Mouse (Mus musculus) 3T3-L1 (cell line): ENCODE data around the gene Pnpla7.
A peak's percentile ranks its signal among the peaks of the same experiment; 100 is the strongest.

Source experiments
- DNase-seq: peaks from one replicate; pipeline ENCODE4 v3.0.0-alpha.2; 2015; ENCODE audit warnings: low read depth, low spot score

The Pnpla7 gene

DNA sequence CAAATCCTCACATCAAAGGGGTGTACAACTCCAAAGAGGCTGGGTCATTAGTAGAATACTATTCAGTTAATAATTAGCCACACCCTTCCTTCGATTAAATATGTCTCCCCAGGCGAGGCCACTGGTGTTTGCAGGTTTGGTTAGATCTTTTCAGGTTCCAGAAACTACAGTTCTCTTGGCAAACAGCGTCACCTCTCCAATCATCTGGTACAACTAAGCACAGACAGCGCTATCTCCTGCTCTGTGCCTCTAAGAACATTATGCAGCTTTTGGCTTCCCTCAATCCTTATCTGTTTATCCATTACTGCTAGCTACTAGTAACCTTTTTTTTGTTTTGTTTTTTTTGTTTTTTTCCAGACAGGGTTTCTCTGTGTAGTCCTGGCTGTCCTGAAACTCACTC lies 93.7 kb downstream of the Pnpla7 start:
- no peak for DNase-seq

DNA sequence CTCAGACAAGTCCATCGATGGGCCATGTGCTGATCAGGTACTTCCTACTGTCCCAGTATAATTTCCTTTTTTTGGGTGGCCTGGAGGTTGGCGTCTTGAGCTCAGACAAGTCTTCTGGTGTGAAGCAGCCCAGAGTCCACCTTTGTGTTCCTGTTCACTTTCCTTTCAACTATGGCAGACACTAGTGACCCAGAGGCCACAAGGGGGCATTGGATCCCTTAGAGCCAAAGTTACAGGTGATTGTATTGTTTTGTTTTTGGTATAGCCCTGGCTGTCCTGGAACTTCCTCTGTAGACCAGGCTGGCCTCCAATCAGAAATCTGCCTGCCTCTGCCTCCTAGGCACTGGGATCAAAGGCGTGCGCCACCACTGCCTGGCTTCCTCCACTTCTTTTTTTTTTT lies 96.6 kb downstream of the Pnpla7 start:
- DNase-seq: peak; percentile 6

DNA sequence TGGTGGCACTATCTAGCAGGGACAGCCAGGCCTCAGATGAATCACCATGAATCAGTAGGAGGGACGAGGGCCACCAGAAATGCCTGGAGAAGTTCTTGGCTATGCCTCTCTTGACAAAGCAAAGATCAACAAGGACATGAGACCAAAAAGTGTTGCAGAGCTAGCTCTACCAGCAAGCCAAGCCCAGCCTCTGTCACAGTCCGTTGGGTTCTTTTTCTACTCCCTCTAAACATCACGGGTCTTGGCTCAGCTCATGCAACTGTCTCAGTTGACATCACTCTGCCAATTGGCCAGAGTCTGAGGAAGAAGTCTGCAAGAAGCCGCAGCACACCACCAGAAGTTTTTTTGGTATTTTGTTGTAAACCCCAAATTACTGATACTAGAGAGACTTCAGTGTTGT lies 99.7 kb downstream of the Pnpla7 start:
- DNase-seq: no peak

GRCm38 (mm10) chr2:25078967-25079366 lies 103.1 kb downstream of the Pnpla7 start:
- no peak for DNase-seq

GRCm38 (mm10) chr2:25080076-25080475 lies 104.2 kb downstream of the Pnpla7 start, which contains the start of gene Entpd8:
Entpd8 (plus strand) TSS chr2:25080304.
- DNase-seq: no peak

DNA sequence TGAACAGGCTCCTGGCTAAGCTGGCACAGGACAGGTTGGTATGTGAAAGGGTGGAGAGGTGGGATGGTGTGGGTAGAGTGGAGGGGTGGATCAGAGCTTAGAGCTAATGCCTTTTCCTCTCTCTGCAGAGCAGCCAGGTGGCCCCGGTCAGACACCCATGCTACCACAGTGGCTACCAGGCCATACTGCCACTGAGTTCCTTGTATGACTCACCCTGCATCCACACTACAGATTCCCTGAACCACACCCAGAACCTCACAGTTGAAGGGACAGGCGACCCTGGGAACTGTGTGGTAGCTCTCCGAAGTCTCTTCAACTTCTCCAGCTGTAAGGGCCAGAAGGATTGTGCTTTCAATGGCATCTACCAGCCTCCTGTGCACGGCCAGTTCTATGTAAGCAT lies 107.9 kb downstream of the Pnpla7 start:
- peak; percentile 12 for DNase-seq

DNA sequence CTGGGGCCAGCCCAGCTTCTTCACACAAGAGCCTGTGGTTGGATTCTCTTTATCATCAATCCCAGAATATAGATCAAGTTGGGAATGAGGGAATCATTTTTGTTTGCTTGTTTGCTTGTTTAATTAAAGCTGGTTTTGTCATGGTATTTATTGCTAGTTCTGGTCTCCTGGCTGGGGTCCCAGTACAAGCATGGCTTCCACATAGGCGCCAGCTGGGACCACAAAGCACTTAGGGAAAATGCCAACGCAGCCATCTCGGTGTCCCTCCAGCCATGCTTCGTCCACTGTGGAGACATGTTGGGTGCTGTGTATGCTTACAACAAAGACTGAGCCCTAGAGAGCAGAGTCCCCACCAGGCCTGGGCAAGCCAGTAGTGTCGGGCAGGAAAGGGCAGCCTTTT lies 109.7 kb downstream of the Pnpla7 start:
- DNase-seq: no peak

DNA sequence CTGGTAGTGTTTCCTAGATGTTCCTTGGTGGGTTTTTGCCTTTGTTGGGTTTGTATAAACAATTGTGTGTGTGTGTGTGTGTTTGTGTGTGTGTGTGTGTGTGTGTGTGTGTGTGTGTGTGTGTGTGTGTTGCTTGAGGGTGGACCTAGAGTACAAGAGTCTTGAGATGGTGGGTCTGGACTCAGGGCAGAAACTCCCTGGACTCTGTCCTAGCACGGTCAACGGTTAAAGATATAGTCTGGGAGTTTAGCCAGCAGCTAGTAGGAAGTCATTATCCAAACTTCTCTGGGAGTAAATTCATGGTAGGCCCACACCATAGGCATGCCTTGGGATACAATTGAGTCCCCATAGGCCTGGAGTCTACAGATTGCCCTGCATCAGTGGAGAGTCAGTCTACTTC lies 112.0 kb downstream of the Pnpla7 start:
- DNase-seq: no peak

DNA sequence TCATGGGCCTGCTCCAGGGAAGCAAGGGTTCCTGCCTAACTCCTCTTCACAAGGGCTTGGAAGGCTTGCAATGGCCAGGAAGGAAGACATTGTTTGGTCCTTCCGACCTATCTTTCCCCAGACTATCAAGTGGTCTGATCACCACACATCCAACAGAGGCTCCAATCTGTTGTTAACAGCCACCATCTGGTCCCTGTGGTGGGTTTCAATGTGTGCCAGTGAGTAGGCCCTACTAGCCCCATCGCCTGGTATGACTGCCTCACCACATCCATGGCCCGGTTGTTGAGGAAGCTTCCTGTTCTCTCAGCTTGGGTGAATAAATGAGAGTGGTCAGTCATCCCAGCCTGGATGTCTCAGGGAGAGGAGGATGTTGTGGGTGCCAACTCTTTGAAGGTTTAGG lies 112.8 kb downstream of the Pnpla7 start:
- DNase-seq: peak; percentile 30

DNA sequence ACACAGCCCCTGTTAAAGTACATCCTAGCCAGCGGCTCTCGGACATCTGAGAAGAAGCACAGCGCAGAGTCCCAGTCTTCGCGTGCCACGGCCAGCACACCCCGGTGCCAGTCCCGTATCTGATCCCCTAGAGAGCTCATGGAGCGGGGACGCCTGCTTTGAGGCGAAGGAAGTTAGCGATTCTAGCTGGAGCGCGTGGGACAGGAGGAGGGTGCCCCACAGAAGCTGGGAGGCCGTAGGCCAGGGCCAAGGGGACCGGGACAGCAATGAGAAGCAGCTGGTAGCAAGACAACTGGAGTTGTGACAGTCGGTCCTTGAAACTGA lies 118.9 kb downstream of the Pnpla7 start:
- no peak for DNase-seq

DNA sequence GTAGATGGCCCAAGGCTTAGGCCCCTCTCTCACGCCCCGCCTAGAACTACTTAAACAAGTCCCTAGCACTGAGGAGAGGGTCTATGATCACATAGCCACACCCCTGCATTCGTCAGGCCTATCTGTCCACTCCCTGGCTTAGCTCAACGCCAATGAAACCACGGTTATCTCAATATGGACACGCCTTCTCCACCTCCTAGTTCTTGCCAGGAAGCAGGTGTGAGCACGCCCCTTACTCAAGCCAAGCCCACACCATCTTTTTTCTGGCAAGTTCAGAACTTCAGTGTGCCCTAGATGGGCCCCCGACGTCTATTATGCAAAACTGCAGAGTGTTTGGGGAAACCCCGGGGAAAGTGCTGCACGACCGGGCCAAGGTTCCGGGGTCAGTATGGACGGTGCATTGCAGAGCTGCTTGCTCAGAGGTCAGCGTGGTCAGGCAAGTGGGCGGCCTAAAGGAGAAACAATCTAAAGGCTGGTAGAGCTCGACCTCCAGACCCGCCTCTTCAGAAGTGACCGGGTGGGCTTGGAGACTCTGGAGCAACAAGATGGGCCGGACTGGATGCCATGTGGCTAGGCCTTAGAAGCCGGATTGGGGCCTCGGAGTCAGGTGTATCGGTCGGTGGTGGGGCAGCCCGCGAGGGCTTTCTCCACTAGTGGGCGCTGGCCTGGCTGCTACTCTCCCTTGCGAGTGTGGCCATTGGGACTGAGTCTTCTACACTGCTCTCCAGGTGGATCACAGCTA lies 119.4 kb downstream of the Pnpla7 start, which contains the start of gene Noxa1:
Gene Noxa1, minus strand, starts transcription at position 41 of the 742 bp plus-strand sequence.
- DNase-seq: no peak

- DNase-seq: no peak
Measured at GRCm38 (mm10) chr2:25098005-25098615, 122.3 kb downstream of the Pnpla7 start.

GRCm38 (mm10) chr2:25098956-25099355 lies 123.1 kb downstream of the Pnpla7 start:
- DNase-seq: peak; percentile 61

GRCm38 (mm10) chr2:25099703-25100102 lies 123.9 kb downstream of the Pnpla7 start:
- DNase-seq: no peak
